Mouse (Mus musculus) liver, embryonic 16.5 days (tissue): ENCODE results near the gene Slc5a4b. TPM values are rescaled to one million over a fixed set of nuclear protein-coding genes. Genes with fewer than 3 reads are reported as not detected.

Source experiments
- ATAC-seq: fragments of 200-750 bp; cut with Nextera tagmentation; 2 replicates; pipeline ENCODE4 v1.8.0; 2017; ENCODE audit warnings: low read depth, mild to moderate bottlenecking, moderate number of reproducible peaks, moderate library complexity
- H3K27ac ChIP-seq: fragments of 300-500 bp; sonication (generic); 2 replicates; pipeline ENCODE4 v1.5.1; 2014; ENCODE audit warnings: mild to moderate bottlenecking, low read length
- H3K27me3 ChIP-seq: fragments of 300-500 bp; sonication (generic); 2 replicates; pipeline ENCODE4 v1.6.1; 2014; ENCODE audit warnings: low read depth, low read length, mixed read lengths; ENCODE audit not compliant: control insufficient read depth, insufficient read depth
- H3K36me3 ChIP-seq: fragments of 300-500 bp; sonication (generic); 2 replicates; pipeline ENCODE4 v1.6.1; 2014; ENCODE audit warnings: mild to moderate bottlenecking; ENCODE audit not compliant: control insufficient read depth, insufficient read depth
- H3K4me1 ChIP-seq: fragments of 300-500 bp; sonication (generic); 2 replicates; pipeline ENCODE4 v1.6.1; 2014; ENCODE audit warnings: low read depth, low read length, mixed read lengths; ENCODE audit not compliant: control insufficient read depth
- H3K4me2 ChIP-seq: fragments of 300-500 bp; sonication (generic); 2 replicates; pipeline ENCODE4 v1.6.1; 2014; ENCODE audit warnings: low read depth, low read length, mixed read lengths
- H3K4me3 ChIP-seq: fragments of 300-500 bp; sonication (generic); 2 replicates; pipeline ENCODE4 v1.5.1; 2014; ENCODE audit warnings: low read depth, mild to moderate bottlenecking, low read length
- H3K9ac ChIP-seq: fragments of 300-500 bp; sonication (generic); 2 replicates; pipeline ENCODE4 v1.6.1; 2014; ENCODE audit warnings: low read depth, low read length
- H3K9me3 ChIP-seq: fragments of 300-500 bp; sonication (generic); replicated peaks from 2 replicates; pipeline ENCODE4 v1.6.1; 2016; ENCODE audit warnings: low read length; ENCODE audit not compliant: control insufficient read depth
- WGBS: fragments of 180-500 bp; shearing (Covaris S2); extraction: QIAGEN DNeasy Blood & Tissue Kit; methylation state at CpG from one replicate; pipeline ENCODE4 v1.1.7; 2014; ENCODE audit not compliant: insufficient replicate concordance; 5-methylcytosine and 5-hydroxymethylcytosine counted together
- microRNA-seq: library from miRNA; unstranded; fragments of <30 nt; microRNA quantifications from one replicate; pipeline ENCODE4, GENCODE M21; 2016
- polyA plus RNA-seq: library from polyadenylated mRNA; unstranded; fragments of >200 nt; fragmentation: Nextera tagmentation; extraction: Ambion mirVana; gene quantifications from 2 replicates; pipeline ENCODE4 v1.2.1, GENCODE M21; 2015

Slc5a4b gene
- polyA plus RNA-seq, 1 experiment from 2014 or later: 0.11 TPM

GRCm38 (mm10) chr10:76023921-76024320 is 86.8 kb downstream of the Slc5a4b start:
- WGBS: 67% methylated on average over 6 of the region's 6 CpGs
- ATAC-seq: no peak
- H3K9me3 ChIP-seq: no peaks in the 10 kb centered on the region
- H3K36me3 ChIP-seq: no peaks in the 10 kb centered on the region
- no peak overlapping the region for H3K27ac ChIP-seq
- peaks cover 3% of the 10 kb centered on the region; the same call in 1 of the 2 replicates for H3K4me1 ChIP-seq
- H3K9ac ChIP-seq: no peak overlapping the region
- no peak overlapping the region for H3K4me2 ChIP-seq
- no peaks in the 10 kb centered on the region for H3K27me3 ChIP-seq
- H3K4me3 ChIP-seq: no peak overlapping the region

GRCm38 (mm10) chr10:76021728-76022127 is 89.0 kb downstream of the Slc5a4b start:
- no peaks in the 10 kb centered on the region for H3K36me3 ChIP-seq

GRCm38 (mm10) chr10:76016886-76017285 is 93.9 kb downstream of the Slc5a4b start:
- no peak for ATAC-seq
- 67% methylated on average over 3 of the region's 3 CpGs for WGBS
- H3K4me3 ChIP-seq: no peak overlapping the region
- H3K27ac ChIP-seq: no peak overlapping the region
- no peak overlapping the region for H3K9ac ChIP-seq
- no peaks in the 10 kb centered on the region for H3K27me3 ChIP-seq
- no peak overlapping the region for H3K4me2 ChIP-seq
- H3K36me3 ChIP-seq: no peaks in the 10 kb centered on the region
- no peaks in the 10 kb centered on the region for H3K9me3 ChIP-seq
- H3K4me1 ChIP-seq: peaks cover under 1% of the 10 kb centered on the region; the same call in 1 of the 2 replicates

More at GRCm38 (mm10) chr10:76021728-76022127, 89.0 kb downstream of the Slc5a4b start:
- Histone ChIP-seq H3K4me1 (peaks cover 3% of the 10 kb centered on the region; the same call in 1 of the 2 replicates), H3K4me2 (no peak overlapping the region), H3K4me3 (no peak overlapping the region), H3K9ac (no peak overlapping the region), H3K9me3 (no peaks in the 10 kb centered on the region), H3K27me3 (no peaks in the 10 kb centered on the region), H3K27ac (no peak overlapping the region)
- peak; percentile 43; the same call in 1 of the 2 replicates for ATAC-seq
- 16% methylated on average over 3 of the region's 3 CpGs for WGBS

GRCm38 (mm10) chr10:76012922-76013321 is 97.8 kb downstream of the Slc5a4b start:
- H3K27ac ChIP-seq: no peak overlapping the region
- no peak overlapping the region for H3K4me3 ChIP-seq
- H3K36me3 ChIP-seq: no peaks in the 10 kb centered on the region
- 65% methylated on average over 6 of the region's 6 CpGs for WGBS
- no peaks in the 10 kb centered on the region for H3K27me3 ChIP-seq
- H3K9me3 ChIP-seq: no peaks in the 10 kb centered on the region
- H3K4me1 ChIP-seq: no peaks in the 10 kb centered on the region
- H3K9ac ChIP-seq: no peak overlapping the region
- no peak overlapping the region for H3K4me2 ChIP-seq
- no peak for ATAC-seq

GRCm38 (mm10) chr10:76009812-76010211 is 100.9 kb downstream of the Slc5a4b start:
- H3K4me3 ChIP-seq: no peak overlapping the region
- no peaks in the 10 kb centered on the region for H3K9me3 ChIP-seq
- no peak overlapping the region for H3K27ac ChIP-seq
- ATAC-seq: no peak
- H3K9ac ChIP-seq: no peak overlapping the region
- H3K27me3 ChIP-seq: no peaks in the 10 kb centered on the region
- no peak overlapping the region for H3K4me2 ChIP-seq
- no peaks in the 10 kb centered on the region for H3K4me1 ChIP-seq
- WGBS: 65% methylated on average over 3 of the region's 3 CpGs
- H3K36me3 ChIP-seq: no peaks in the 10 kb centered on the region

Small RNAs within 50 kb of the gene (microRNA-seq; reads per million reads assigned to microRNA genes)
- not detected for gene Mir6409

Other genes with a start within 250 kb of the Slc5a4b start
- 0.50 and 0.85 TPM in 2 replicates for gene Derl3, start 217.5 kb downstream of the Slc5a4b start, polyA plus RNA-seq
- gene Smarcb1, start 189.3 kb downstream of the Slc5a4b start, polyA plus RNA-seq: 55.9 and 56.8 TPM in 2 replicates
- gene Chchd10, start 177.8 kb downstream of the Slc5a4b start, polyA plus RNA-seq: 125 and 137 TPM in 2 replicates
- gene Mmp11, start 174.5 kb downstream of the Slc5a4b start, polyA plus RNA-seq: 2.1 and 2.7 TPM in 2 replicates
- gene Gm867, start 170.3 kb downstream of the Slc5a4b start, polyA plus RNA-seq: 24.3 and 26.4 TPM in 2 replicates
- gene Vpreb3, start 167.9 kb downstream of the Slc5a4b start, polyA plus RNA-seq: 15.0 and 17.5 TPM in 2 replicates
- 0.06 and 0.14 TPM in 2 replicates for gene Gm5134, start 156.4 kb downstream of the Slc5a4b start, polyA plus RNA-seq
- gene Zfp280b, start 78.3 kb downstream of the Slc5a4b start, polyA plus RNA-seq: 11.3 TPM in 2 replicates
- gene Slc5a4a, start 36.5 kb upstream of the Slc5a4b start, polyA plus RNA-seq: not detected in 2 replicates
- 4.9 and 5.6 TPM in 2 replicates for gene Prmt2, start 126.9 kb upstream of the Slc5a4b start, polyA plus RNA-seq
- gene S100b, start 142.9 kb upstream of the Slc5a4b start, polyA plus RNA-seq: 0.09 and 0.12 TPM in 2 replicates
- 1.1 and 1.6 TPM in 2 replicates for gene Dip2a, start 234.3 kb upstream of the Slc5a4b start, polyA plus RNA-seq